Mouse (Mus musculus) G1E-ER4 (cell line): ENCODE measurements around the gene Knstrn. TPM values are rescaled to one million over a fixed set of nuclear protein-coding genes. Genes with fewer than 3 reads are reported as not detected.

Experiments
- GATA1 ChIP-seq: IDR thresholded peaks from one replicate; pipeline ENCODE4 v1.8.0; 2012; ENCODE audit warnings: low read length, inconsistent platforms
- polyA plus RNA-seq: library from polyadenylated mRNA; stranded (reverse); fragments of >175 nt; gene quantifications from 2 replicates; pipeline ENCODE4 v1.2.3, GENCODE M21; 2012

Gene Knstrn
- polyA plus RNA-seq, 1 experiment, result 129 TPM

- no peak for TF ChIP-seq GATA1
Measured at GRCm38 (mm10) chr2:118782303-118782702, 31.5 kb upstream of the Knstrn start.

DNA sequence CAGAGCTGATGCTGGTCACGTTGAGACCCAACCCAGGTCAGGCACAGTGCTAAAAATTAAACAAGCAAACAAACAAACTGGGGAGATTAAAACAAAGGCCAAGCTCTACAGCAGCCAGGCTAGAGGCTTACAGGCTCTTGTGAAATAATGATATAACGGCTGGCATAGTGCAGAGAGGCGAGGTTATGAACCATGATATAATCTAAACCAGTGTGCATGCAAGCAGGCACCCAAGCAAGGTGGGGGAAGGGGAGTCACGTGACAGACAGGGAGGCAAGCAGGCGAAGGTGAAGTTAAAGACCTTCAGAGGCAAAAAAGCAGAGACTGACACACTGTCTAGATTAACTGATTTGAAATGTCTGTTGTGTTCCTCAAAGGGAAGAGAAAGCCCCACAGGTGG lies 30.7 kb upstream of the Knstrn start:
- TF ChIP-seq GATA1, result no peak

GRCm38 (mm10) chr2:118783663-118784062 lies 30.1 kb upstream of the Knstrn start:
- TF ChIP-seq GATA1, result no peak

DNA sequence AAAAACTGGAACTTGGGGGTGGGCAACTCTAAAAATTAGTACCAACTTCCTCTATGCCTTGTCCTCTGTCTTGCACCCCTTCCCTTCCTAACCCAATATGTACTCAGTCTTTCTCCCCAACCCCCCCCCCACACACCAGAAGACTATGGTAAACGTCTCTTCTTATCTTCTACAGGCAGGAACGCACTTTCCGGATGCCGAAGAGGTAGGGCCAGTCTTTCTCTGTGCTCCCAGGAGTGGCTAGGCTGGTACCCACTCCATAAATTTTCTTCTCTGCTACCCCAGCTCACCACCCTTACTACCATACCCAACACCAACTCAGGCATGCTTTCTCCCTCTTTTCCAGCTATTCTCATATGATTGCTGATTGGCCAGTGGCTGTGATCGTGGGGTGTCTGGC lies 27.3 kb upstream of the Knstrn start:
- TF ChIP-seq GATA1, result no peak

- no peak for TF ChIP-seq GATA1
Measured at GRCm38 (mm10) chr2:118789501-118789900, 24.3 kb upstream of the Knstrn start.

DNA sequence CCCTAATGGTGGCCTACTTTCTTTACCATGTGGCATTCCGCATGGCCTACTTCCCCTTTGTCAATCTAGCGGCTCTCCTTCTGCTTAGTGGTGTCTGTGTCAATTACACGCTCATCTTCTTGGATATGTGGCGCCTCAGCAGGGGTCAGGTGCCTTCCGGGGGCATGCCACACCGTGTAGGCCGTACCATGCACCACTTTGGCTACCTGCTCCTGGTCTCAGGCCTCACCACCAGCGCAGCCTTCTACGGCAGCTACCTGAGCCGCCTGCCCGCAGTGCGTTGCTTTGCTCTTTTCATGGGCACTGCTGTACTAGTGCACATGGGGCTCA lies 23.6 kb upstream of the Knstrn start:
- TF ChIP-seq GATA1, result no peak

DNA sequence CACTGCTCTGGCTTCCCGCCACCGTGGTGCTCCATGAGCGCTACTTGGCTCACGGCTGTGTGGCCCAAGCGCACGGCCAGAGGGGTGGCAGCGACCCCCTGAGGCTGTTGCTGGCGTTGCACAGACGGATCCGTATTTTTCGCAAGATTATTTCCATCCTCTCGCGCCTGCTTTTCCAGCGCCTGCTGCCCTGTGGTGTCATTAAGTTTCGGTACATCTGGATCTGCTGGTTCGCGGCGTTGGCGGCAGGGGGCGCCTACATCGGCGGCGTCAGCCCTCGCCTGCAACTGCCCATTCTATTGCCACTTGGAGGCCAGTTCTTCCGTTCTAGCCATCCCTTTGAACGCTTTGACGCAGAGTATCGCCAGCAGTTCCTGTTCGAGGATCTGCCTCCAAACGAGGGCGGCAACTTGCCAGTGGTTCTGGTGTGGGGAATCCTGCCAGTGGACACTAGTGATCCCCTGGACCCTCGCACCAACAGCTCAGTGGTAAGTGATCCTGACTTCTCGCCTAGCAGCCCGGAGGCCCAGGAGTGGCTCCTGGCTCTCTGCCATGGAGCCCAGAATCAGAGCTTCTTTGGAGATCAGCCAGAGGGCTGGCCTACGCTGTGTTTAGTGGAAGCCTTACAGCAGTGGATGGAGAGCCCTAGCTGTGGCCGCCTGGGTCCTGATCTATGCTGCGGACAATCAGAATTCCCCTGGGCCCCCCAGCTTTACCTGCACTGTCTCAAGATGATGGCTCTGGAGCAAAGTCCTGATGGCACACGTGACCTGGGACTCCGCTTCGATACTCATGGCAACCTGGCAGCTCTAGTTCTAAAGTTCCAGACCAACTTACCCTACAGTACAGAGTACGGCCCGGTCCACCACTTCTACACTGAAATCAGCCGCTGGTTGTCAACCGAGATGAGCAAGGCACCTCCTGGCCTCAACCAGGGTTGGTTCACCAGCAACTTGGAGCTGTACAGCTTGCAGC lies 23.0 kb upstream of the Knstrn start:
- TF ChIP-seq GATA1, result no peak

DNA sequence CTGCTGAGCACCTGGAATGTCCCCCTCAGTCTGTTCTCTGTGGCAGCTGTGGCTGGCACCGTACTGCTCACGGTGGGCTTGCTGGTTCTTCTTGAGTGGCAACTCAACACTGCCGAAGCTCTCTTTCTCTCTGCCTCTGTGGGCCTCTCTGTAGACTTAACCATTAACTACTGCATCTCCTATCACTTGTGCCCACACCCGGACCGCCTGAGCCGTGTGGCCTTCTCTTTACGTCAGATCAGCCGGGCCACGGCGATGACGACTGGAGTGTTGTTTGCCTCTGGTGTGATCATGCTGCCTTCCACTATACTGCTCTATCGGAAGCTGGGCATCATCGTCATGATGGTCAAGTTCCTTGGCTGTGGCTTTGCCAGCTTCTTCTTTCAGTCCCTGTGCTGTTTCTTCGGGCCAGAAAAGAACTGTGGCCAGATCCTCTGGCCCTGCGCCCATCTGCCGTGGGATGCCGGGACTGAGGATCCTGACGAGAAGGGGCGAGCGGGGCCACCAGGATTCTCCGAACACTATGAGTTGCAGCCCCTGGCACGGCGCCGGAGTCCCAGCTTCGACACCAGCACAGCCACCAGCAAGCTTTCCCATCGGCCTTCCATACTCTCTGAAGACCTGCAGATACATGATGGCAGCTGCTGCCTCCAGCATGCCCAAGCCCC lies 22.1 kb upstream of the Knstrn start:
- TF ChIP-seq GATA1, result no peak

GRCm38 (mm10) chr2:118792259-118792613 lies 21.6 kb upstream of the Knstrn start:
- TF ChIP-seq GATA1, result no peak

GRCm38 (mm10) chr2:118793636-118794035 lies 20.2 kb upstream of the Knstrn start:
- TF ChIP-seq GATA1, result no peak

DNA sequence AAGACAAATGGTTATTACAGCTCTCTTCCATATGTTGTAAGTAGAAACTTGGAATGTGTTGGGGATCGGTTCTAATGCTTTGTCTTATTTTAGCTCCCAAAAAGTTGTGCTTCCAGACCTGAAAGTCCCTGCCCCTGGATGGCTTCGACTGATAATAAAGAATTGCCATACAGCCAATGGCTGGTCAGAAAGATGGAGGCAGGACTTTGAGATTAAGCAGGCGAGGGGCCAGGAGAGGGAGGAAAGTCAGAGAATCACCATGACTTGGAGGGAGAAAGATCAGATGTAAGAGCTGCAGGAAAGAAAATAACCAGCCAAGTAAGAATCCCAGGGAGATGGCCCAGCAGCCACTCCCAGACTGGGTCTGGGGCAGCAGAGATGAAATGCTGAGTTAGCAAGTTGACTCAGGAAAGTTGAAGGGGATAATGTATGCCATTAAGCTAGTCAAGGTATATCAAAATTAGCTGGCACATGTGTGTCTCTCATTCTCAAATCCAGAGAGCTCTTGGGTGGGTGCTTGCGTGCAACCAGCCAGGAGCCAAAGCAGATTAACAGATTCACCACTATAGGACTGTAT lies 11.2 kb upstream of the Knstrn start:
- TF ChIP-seq GATA1, result no peak

DNA sequence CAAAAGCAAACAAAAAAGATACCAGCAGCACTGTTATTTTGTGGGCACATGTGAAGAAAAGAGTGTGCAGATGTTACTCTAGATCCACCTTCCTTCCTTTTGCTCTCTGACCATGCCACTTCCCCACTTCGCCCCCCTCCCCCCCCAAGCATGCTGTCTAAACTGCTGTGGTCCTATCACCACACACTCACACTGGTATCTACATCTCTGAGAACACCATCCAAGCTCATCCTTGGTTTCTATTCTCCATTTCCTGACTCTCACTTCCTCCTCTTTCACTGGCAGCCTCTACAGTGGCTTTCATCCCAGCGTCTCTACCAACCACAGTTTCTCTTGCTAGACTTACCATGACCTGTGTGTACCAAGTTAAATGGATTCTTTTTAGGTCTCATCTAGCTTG lies 9.3 kb upstream of the Knstrn start:
- TF ChIP-seq GATA1, result no peak

- no peak for TF ChIP-seq GATA1
Measured at GRCm38 (mm10) chr2:118805137-118805536, 8.7 kb upstream of the Knstrn start.

DNA sequence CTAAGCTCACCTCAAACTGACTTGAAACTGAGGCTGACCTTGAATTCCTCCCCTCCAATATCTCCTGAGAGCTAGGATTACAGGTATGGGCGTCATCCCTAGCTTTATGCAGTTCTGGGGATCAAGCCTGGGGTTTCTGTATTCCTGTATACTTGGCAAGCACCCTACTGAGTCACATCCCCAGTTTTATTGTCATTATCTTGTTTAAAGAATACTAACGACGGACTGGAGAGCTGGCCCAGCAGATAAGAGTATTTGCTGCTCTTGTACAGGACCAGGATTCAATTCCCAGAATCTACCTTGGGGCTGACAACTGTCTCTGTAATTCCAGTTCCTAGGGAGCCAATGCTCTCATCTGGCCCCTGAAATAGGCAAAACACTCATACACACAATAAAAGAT lies 8.0 kb upstream of the Knstrn start:
- no peak for TF ChIP-seq GATA1

- TF ChIP-seq GATA1, result no peak
Measured at GRCm38 (mm10) chr2:118806860-118807259, 6.9 kb upstream of the Knstrn start.

- TF ChIP-seq GATA1, result no peak
Measured at GRCm38 (mm10) chr2:118810861-118811260, 2.9 kb upstream of the Knstrn start.

DNA sequence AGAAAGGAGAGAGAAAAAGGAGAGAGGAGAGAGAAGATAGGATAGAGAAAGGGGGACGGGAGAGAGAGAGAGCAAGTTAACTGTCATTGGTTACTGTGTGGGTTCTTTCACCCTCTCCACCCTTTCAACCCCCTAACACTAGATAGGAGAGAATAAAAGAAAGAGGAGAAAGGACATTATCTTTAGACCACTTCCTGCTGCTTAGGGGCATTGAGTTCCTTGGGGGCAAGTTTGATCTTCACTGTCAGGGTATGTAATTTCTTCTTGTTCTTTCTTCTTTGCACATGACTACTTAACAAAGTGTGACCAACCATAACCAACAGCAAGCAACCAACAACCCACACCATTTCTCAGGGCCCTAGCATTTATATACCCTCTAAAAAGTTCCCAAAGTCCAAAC lies 1.1 kb upstream of the Knstrn start:
- TF ChIP-seq GATA1, result no peak
